Mouse (Mus musculus): Measurements from ENCODE around the gene Fth1. TPM values are rescaled to one million over a fixed set of nuclear protein-coding genes. Genes with fewer than 3 reads are reported as not detected.

Fth1 gene
- polyA plus RNA-seq, 1 experiment from 2014 or later: 3,783 TPM

DNA sequence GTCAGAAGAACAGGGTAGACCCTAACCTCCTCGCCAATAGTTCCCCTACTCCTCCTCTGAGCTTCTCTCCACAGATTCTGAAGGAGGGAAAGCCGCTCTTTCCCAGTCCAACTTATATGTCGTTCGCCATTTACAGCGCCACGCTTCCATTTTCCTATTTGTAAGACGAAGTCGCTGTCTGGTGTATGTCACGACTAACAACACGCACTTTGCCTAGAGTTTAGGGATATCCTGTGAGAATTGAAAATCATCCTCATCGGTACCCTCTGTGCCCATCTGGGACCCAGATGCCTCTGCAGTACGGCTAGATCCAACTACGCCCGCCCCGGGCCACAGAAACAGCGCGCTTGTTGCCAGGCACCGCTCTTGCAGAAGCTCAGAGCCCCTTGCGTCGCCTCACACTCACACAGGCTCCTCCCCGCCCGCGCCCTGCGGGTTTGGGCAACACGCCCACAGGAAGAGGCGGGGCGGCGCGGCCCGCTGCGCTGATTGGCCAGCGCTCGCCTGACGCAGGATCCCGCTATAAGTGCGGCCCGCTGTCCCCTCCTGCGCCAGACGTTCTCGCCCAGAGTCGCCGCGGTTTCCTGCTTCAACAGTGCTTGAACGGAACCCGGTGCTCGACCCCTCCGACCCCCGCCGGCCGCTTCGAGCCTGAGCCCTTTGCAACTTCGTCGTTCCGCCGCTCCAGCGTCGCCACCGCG, 1.9 kb downstream of the Fth1 start:
- H3K9me3 ChIP-seq (ENCODE audit: low read length): no peaks in the 10 kb centered on the region
- peak overlapping the region; percentile 96 for H3K9ac ChIP-seq (replicated peaks; ENCODE audit: low read depth)
- WGBS: 1% methylated on average over 55 of the region's 59 CpGs
- H3K27ac ChIP-seq (ENCODE audit: low read length): peak overlapping the region; percentile 99
- peaks cover 11% of the 10 kb centered on the region; the same call in 1 of the 2 replicates for H3K36me3 ChIP-seq (ENCODE audit: insufficient read depth, low read length)
- H3K4me3 ChIP-seq (ENCODE audit: low read depth, low read length): peak overlapping the region; percentile 92
- DNase-seq (ENCODE audit: low spot score) (peak; percentile 98), ATAC-seq (peak; percentile 95)
- peaks cover 14% of the 10 kb centered on the region; the same call in 1 of the 2 replicates for H3K4me1 ChIP-seq (ENCODE audit: insufficient read depth, low read depth, low read length)
- peak overlapping the region; percentile 60 for H3K4me2 ChIP-seq (replicated peaks; ENCODE audit: low read depth, low read length)
- no peaks in the 10 kb centered on the region for H3K27me3 ChIP-seq (replicated peaks; ENCODE audit: insufficient read depth, low read length)
- TF ChIP-seq EP300 (IDR thresholded peaks at IDR 0.05) (no peak; the same call in 1 of the 2 replicates), CTCF (IDR thresholded peaks at IDR 0.05) (peak; percentile 26; the same call in 1 of the 2 replicates)

DNA sequence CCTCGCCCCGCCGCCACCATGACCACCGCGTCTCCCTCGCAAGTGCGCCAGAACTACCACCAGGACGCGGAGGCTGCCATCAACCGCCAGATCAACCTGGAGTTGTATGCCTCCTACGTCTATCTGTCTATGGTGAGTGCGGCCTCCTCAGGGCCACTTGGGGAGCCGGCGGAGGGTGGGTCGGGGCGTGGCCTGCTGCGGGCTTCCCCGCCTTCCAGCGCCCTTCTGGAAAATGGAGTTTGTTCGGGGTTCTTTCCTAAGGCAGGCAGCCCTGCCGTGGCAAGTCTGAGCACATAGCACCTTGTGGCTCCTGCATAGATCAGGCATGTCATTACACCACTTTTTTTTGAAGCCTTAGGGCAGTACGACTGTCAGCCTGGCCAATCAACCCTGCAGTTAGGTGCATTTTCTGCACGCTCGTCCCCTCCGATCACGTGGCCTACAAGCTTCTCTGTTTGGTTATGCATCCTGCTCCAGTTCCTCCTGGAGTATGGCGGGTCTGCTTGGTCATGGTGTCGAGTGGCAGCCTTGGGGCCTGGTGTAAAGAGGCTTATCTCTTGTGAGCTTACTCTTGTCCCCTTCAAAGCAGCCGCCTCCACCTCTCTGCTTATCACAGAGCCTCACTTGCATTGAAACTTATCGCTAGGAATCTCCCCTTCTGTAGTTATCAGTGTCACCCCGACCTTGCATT, 2.6 kb downstream of the Fth1 start:
- Histone ChIP-seq H3K4me2 (replicated peaks; ENCODE audit: low read depth, low read length) (peak overlapping the region; percentile 60), H3K36me3 (ENCODE audit: insufficient read depth, low read length) (peaks cover 11% of the 10 kb centered on the region; the same call in 1 of the 2 replicates), H3K27me3 (replicated peaks; ENCODE audit: insufficient read depth, low read length) (no peaks in the 10 kb centered on the region), H3K9ac (replicated peaks; ENCODE audit: low read depth) (peak overlapping the region; percentile 96), H3K9me3 (ENCODE audit: low read length) (no peaks in the 10 kb centered on the region), H3K27ac (ENCODE audit: low read length) (peak overlapping the region; percentile 99), H3K4me1 (ENCODE audit: insufficient read depth, low read depth, low read length) (peaks cover 14% of the 10 kb centered on the region; the same call in 1 of the 2 replicates), H3K4me3 (ENCODE audit: low read depth, low read length) (peak overlapping the region; percentile 92)
- ATAC-seq (peak; percentile 77), DNase-seq (ENCODE audit: low spot score) (peak; percentile 86)
- WGBS: under 1% methylated on average over 31 of the region's 31 CpGs
- TF ChIP-seq EP300 (IDR thresholded peaks at IDR 0.05): peak; percentile 22; the same call in 1 of the 2 replicates
- peak; percentile 22; the same call in 1 of the 2 replicates for TF ChIP-seq CTCF (IDR thresholded peaks at IDR 0.05)

DNA sequence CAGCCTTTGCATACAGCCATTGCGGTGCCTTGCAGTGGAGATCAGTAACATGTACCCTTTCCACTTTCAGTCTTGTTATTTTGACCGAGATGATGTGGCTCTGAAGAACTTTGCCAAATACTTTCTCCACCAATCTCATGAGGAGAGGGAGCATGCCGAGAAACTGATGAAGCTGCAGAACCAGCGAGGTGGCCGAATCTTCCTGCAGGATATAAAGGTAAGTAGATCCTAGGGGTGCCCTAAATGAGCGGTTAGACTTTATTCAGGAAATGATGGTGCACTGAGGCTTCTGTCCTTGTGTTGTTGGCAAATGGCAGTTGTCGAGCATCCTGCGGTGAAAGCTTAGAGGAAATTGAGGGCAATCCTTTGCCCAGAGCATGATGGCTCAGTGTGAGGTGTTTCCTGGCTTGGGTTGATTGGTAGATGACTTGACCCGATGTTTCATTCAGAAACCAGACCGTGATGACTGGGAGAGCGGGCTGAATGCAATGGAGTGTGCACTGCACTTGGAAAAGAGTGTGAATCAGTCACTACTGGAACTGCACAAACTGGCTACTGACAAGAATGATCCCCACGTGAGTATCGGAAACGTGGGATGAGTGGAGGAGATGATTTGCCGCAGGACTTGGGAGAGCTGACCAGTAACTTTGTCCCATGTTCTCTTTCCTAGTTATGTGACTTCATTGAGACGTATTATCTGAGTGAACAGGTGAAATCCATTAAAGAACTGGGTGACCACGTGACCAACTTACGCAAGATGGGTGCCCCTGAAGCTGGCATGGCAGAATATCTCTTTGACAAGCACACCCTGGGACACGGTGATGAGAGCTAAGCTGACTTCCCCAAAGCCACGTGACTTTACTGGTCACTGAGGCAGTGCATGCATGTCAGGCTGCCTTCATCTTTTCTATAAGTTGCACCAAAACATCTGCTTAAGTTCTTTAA, 4.0 kb downstream of the Fth1 start:
- Histone ChIP-seq H3K27ac (ENCODE audit: low read length) (no peak overlapping the region), H3K9me3 (ENCODE audit: low read length) (no peaks in the 10 kb centered on the region), H3K4me3 (ENCODE audit: low read depth, low read length) (peak overlapping the region; percentile 92), H3K4me1 (ENCODE audit: insufficient read depth, low read depth, low read length) (peaks cover 6% of the 10 kb centered on the region; the same call in 1 of the 2 replicates), H3K4me2 (replicated peaks; ENCODE audit: low read depth, low read length) (peak overlapping the region; percentile 60), H3K9ac (replicated peaks; ENCODE audit: low read depth) (peak overlapping the region; percentile 96; the same call in 1 of the 2 replicates), H3K36me3 (ENCODE audit: insufficient read depth, low read length) (peaks cover 11% of the 10 kb centered on the region; the same call in 1 of the 2 replicates), H3K27me3 (replicated peaks; ENCODE audit: insufficient read depth, low read length) (no peaks in the 10 kb centered on the region)
- WGBS: 84% methylated on average over 20 of the region's 20 CpGs
- DNase-seq (ENCODE audit: low spot score): no peak
- TF ChIP-seq EP300 (IDR thresholded peaks at IDR 0.05) (no peak), CTCF (IDR thresholded peaks at IDR 0.05) (no peak)
- no peak for ATAC-seq

DNA sequence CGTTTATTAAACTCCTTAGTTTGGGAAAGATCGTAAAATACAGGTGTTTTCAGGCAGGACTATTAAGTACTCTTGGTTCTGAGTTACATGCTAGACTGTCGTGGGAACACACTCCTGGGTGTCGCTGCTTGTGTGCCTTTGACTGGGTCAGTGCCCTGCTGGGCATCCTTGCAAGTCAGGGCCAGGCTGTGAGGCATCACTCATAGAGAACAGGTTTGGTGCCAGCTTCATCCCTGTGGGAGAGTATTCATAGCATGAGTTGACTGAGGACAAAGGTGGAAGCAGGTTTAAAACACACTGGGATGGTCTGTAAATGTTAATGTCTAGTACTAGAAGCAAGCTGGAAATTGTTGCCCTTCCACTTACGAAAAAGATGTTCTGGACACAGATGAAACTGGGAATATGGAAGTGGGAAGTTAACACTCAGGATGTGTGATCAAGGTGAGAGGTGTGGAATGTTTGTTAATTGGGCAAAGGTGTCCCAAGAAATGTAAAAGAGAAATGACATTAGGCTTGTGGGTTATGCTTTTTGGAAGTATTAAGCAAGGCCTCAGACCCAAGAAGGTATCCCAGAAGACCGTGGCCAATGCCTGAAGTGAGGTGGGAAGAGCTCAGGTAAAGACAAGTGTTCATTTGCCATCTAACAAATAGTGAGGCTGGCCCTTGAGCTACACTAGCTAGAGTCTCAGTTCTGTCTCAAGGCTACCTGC, 4.9 kb downstream of the Fth1 start:
- H3K9me3 ChIP-seq (ENCODE audit: low read length): no peaks in the 10 kb centered on the region
- DNase-seq (ENCODE audit: low spot score) (no peak), ATAC-seq (no peak)
- H3K27me3 ChIP-seq (replicated peaks; ENCODE audit: insufficient read depth, low read length): no peaks in the 10 kb centered on the region
- H3K4me2 ChIP-seq (replicated peaks; ENCODE audit: low read depth, low read length): no peak overlapping the region
- peaks cover 11% of the 10 kb centered on the region; the same call in 1 of the 2 replicates for H3K36me3 ChIP-seq (ENCODE audit: insufficient read depth, low read length)
- no peak overlapping the region for H3K9ac ChIP-seq (replicated peaks; ENCODE audit: low read depth)
- TF ChIP-seq EP300 (IDR thresholded peaks at IDR 0.05): no peak
- TF ChIP-seq CTCF (IDR thresholded peaks at IDR 0.05): no peak
- no peak overlapping the region for H3K4me3 ChIP-seq (ENCODE audit: low read depth, low read length)
- H3K4me1 ChIP-seq (ENCODE audit: insufficient read depth, low read depth, low read length): peaks cover 3% of the 10 kb centered on the region; the same call in 1 of the 2 replicates
- WGBS: 90% methylated on average over 6 of the region's 6 CpGs
- H3K27ac ChIP-seq (ENCODE audit: low read length): no peak overlapping the region

GRCm38 (mm10) chr19:9985900-9986421, 5.6 kb downstream of the Fth1 start:
- H3K27ac ChIP-seq (ENCODE audit: low read length): no peak overlapping the region
- no peak for TF ChIP-seq CTCF (IDR thresholded peaks at IDR 0.05)
- TF ChIP-seq EP300 (IDR thresholded peaks at IDR 0.05): no peak
- H3K9ac ChIP-seq (replicated peaks; ENCODE audit: low read depth): no peak overlapping the region
- no peaks in the 10 kb centered on the region for H3K27me3 ChIP-seq (replicated peaks; ENCODE audit: insufficient read depth, low read length)
- DNase-seq (ENCODE audit: low spot score) (no peak), ATAC-seq (no peak)
- H3K4me1 ChIP-seq (ENCODE audit: insufficient read depth, low read depth, low read length): peaks cover 3% of the 10 kb centered on the region; the same call in 1 of the 2 replicates
- no peaks in the 10 kb centered on the region for H3K9me3 ChIP-seq (ENCODE audit: low read length)
- 75% methylated on average over 2 of the region's 2 CpGs for WGBS
- no peak overlapping the region for H3K4me3 ChIP-seq (ENCODE audit: low read depth, low read length)
- peaks cover 11% of the 10 kb centered on the region; the same call in 1 of the 2 replicates for H3K36me3 ChIP-seq (ENCODE audit: insufficient read depth, low read length)
- no peak overlapping the region for H3K4me2 ChIP-seq (replicated peaks; ENCODE audit: low read depth, low read length)

Measured in lung, postnatal 0 days (tissue).